Mouse (Mus musculus): Measurements from ENCODE around the gene Napsa.
A peak's percentile ranks its signal among the peaks of the same experiment; 100 is the strongest.

Gene Napsa

GRCm38 (mm10) chr7:44596996-44597538 is 24.9 kb downstream of the Napsa start:
- peak; percentile 40 to 46 for DNase-seq

DNA sequence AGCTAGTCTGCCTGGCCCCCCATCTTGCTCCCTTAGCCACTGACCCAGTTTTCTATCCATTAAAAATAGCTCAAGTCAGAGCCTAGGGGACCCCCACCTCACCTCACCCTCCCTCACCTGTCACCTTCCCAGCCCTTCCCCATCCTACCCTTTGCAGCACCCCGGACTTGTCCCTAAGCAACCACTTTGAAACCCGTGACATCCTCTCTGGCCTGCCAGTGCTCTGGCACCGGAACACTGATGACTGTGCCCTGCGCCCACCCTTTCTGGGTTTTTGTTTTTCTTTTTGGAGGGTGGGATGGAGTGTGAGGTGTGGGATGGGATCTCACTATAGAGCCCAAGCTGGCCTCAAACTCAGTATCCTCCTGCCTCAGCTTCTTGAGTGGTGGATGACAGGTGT is 25.5 kb downstream of the Napsa start:
- peak; percentile 33 to 46 for DNase-seq

- DNase-seq = peak in 1 of 2 experiments; percentile 48
Observed at GRCm38 (mm10) chr7:44598336-44598735, 26.2 kb downstream of the Napsa start.

DNA sequence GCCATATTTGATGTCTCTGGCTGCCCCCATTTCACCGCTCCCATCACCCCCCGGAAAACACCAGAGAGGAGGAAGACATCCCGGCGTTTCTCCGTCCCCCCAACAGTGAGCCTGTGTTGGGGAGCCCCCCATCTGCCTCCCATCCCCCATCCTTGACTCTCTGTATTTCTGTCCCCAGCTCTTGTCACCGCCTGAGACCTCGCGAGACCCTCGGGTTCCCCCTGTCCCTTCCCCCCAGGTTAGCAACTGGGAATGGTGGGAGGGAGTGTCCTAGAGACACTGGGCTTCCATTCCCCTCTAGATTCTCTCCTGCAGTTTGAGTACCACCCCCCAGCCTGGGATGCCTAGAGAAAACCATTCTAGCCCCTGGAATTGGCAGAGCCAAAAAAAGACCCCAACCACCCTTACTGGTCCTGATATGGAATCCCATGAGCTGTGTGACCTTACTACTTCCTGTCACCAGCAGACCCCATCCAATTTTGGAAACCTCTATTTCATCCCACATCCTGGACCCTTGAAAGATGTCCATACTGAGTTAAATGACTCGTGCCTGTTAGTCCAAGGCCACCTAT is 28.6 kb downstream of the Napsa start:
- DNase-seq = peak in 1 of 2 experiments; percentile 39

DNA sequence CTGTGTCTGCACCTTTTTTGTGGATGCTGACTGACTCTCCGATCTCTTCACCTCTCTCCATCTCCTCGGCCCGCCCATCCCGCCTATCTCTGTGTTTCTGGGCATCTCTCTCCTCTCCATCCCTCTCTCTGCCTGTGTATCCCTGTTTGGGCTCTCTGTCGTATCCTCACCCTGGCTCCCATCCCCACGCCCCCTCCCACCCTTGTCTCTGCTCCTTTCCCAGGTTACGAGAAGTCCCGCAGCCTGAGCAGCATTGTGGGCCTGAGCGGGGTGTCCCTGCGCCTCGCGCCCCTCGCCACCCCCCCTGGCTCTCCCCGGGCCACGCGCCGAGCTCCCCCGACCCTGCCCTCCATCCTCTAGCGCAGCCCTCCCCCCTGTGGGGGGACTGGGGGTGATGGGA is 29.5 kb downstream of the Napsa start:
- DNase-seq = peak; percentile 52 to 62

DNA sequence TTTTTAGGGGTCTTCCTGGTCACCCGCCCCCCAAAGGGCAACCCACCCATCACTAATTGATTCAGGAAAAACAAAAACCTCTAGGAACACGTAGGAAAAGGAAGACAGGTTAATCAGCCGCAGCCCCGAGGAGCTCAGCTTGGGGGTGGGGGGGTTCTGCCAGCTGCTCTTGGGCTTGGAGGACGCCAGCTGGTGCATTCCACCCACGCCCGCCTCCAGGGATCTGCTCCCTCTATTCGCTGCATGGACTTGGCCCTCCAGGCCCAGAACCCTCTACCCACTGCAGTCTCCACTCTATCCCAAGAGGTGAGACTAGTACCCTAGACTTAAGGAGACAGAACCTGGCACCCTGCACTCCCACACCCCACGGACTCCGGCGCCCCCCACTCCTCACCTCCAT is 30.3 kb downstream of the Napsa start:
- peak; percentile 81 to 88 for DNase-seq

GRCm38 (mm10) chr7:44603186-44603855 is 31.1 kb downstream of the Napsa start:
- DNase-seq = peak; percentile 51 to 57

- DNase-seq = peak; percentile 79 to 88
Observed at GRCm38 (mm10) chr7:44604139-44604606, 32.0 kb downstream of the Napsa start.

DNA sequence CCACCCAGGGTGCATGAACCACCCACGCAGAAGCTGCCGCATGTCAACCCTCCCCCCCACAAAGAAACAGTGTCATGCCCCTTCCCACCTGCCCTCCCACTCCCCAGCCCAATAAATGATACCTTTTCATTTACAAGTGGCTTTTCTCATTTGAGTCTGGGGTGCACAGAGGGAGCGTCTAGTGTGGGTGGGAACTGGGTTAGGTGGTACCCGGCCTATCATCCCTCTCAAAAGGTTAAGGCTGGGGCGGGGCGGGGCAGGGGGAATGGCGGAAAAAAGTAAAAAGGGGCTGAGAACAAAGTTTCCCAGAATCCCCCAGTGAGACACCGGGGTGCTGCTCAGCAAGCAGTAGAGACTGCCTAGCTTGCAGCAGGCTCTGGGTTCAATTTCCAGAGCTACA is 32.4 kb downstream of the Napsa start:
- peak in 1 of 2 experiments; percentile 25 for DNase-seq

DNA sequence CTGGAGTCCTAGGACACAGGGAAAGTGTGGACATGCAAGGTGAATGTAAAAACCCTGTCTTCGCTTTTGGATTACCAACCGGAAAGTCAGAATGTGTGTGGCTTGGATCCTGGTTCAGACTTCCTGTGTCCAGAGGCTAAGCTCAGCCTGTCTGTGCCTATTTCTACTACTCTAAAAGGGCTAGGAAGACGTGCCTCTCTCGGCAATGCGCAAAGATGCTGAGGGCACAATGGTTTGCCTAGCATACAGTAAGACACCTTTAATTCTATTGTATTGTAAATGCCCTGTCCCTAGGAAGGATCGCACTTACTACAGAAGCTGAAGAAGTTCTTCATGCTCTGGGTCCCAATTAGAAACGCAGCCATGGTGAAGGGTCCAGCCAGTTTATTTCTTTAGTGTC is 33.3 kb downstream of the Napsa start:
- peak in 1 of 2 experiments; percentile 34 for DNase-seq

- DNase-seq = peak; percentile 58 to 68
Observed at GRCm38 (mm10) chr7:44606171-44606901, 34.2 kb downstream of the Napsa start.

- no peak for DNase-seq
Observed at GRCm38 (mm10) chr7:44612192-44612591, 40.0 kb downstream of the Napsa start.

DNA sequence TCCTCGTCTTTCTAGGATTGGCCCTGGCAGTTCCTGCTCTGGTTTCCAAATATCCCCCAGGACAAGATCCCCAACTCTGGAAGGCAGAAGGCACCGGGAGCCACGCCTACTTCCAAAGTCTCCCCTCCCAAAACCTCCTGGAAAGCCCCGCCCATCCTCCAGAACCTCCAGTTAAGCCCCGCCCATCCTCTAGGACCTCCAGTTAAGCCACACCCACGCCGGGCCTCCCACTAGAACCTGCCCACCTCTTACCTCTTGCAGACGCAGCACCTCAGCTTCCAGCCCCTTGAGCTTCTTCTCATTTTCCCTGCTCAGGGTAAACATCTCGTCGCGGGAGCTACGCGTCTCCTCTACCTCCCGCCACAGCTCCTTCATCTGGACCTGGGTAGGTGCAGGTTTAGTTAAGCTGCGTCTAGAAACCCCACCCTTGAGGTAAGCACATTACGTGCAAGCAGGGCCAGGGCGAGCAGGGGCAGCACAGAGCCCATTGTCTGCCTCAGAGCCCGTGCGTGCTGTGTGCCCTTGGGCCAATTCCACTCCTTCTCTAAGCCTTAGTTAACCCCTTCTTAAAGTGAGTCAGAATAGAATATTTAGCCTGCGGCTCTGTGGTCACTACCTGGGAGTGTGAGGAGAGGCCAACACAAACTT is 42.0 kb downstream of the Napsa start:
- DNase-seq = peak in 1 of 2 experiments; percentile 58

GRCm38 (mm10) chr7:44615309-44615708 is 43.1 kb downstream of the Napsa start:
- DNase-seq = peak in 1 of 2 experiments; percentile 39

- DNase-seq = peak; percentile 75 to 79
Observed at GRCm38 (mm10) chr7:44615987-44616386, 43.8 kb downstream of the Napsa start.

DNA sequence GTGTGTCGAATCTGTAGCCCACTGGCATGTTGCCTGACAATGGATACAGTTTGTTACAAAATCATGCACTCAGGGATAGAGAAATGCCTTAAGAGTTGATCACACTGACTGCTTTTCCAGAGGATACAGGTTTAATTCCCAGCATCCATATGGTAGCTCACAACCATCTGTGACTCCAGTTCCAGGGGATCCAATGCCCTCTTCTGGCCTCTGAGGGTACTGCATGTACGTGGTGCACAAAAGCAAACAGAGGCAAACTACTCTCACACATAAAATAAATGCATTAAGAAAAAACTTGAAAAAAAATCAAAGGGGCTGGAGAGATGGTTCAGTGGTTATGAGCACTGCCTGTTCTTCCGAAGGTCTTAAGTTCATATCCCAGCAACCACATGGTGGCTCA is 44.9 kb downstream of the Napsa start:
- DNase-seq = peak; percentile 36 to 60

DNA sequence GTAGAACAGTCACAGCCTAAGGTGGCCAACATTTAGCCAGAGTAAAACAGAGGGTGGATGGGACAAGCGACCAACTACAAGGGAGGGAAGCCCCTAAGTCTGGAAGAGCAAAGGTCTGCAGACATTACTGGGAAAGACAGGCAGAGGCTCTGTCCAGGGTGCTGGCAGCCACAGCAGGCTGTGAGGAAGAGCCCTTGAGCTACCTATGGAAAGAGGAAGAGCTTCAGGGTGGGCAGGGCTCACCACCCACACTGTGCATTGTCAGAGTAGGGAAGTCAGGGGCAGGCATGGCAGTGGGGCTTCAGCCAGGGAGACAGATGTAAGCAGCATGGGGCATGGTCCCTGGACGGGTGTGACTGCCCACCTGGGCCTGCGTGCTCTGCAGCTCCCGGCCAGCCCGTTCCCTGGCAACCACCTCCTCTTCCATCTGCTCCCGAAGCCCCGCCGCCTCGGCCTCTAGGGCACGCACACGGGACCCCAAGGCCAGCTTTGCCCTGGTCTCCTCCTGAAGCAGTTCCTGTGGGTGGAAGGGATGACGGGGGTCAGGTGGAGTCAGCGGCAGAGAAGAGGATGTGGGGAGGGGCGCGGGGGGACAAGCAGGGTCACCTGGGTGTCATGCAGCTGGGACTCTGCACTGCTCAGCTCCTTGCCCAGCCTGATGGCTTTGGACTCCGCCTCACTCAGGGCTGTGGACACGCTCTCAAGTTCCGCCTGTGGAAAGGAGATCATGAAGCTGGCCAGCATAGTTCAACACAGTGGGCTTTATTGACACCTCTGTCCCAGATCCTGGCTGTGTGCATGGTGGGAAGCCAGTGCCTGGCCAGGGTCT is 51.7 kb downstream of the Napsa start:
- DNase-seq = peak; percentile 78 to 79

DNA sequence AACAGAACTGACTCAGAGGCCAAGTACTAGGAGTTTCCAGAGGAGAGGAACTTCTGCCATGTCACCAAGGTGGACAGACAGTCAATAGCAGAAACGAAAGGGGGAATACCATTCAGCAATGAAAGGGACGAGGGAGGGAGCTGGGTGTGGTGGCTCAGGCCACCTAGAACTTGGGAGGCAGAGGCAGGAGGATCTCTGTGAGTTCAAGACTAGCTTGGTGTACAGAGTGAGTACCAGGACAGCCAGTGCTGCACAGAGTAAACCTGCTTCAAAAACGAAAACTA is 52.3 kb downstream of the Napsa start:
- DNase-seq = peak in 1 of 2 experiments; percentile 68

- DNase-seq = peak; percentile 92 to 95
Observed at GRCm38 (mm10) chr7:44624828-44625227, 52.6 kb downstream of the Napsa start.

GRCm38 (mm10) chr7:44625241-44626067 is 53.3 kb downstream of the Napsa start:
- DNase-seq = peak; percentile 93 to 95

- no peak for DNase-seq
Observed at GRCm38 (mm10) chr7:44626068-44626385, 53.8 kb downstream of the Napsa start.
